Mouse (Mus musculus): ENCODE results near the gene Srrm2. TPM values are rescaled to one million over a fixed set of nuclear protein-coding genes. Genes with fewer than 3 reads are reported as not detected.
"Not testable (repeated sequence)": the region's sequence is repeated elsewhere in the genome, so short reads cannot be mapped to it uniquely, and the experiment has no call there.

Srrm2 gene
- polyA plus RNA-seq, 1 experiment from 2014 or later: 642 TPM

DNA sequence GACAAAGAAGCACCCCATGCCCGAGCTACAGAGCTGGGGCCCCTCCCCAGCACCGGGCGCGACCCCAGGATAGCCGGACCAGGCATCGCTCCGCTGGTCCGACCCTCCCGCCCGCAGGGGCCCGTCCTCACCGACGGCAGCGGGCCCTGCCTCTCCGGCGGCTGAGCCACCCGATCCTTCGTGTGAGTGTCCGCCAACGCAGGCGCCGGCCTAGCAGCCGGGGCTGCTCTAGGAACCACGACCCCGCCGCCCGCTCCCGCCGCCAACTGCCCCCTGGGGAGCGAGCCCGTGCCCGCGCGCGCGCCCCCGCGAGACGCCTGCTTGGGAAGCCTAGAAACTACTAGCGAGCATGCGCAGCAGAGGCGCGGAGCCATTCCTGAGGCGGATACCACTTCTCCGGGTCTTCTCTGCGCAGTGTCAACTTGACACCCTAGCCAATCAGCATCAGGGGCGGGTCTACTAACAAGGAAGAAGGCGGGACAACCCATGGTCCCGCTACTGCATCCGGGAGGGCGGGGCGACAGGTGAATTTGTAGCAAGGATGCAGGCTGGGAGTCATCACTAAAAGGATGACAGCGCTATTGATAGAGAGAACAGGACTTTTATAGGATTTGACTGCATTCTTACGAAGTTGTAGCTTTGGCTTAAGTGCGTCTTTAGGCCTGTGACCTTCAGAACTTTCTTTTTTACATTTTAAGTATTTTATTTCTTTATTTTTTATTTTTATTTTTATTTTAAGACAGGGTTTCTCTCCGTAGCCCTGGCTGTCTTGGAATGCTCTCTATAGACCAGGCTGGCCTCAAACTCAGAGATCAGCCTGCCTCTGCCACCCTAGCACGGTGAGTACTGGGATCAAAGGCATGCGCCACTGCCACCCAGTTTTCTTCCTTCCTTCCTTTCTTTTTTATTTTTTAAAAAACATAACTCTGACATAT, 18.8 kb upstream of the Srrm2 start, which contains the start of gene Flywch1:
Gene Flywch1 (minus strand): TSS at position 319 of the 935 bp plus-strand sequence.
- Histone ChIP-seq H3K27me3 (no peaks in the 10 kb centered on the region), H3K36me3 (peaks cover 21% of the 10 kb centered on the region), H3K4me1 (peaks cover 8% of the 10 kb centered on the region), H3K9me3 (no peaks in the 10 kb centered on the region), H3K4me3 (peak within 1 kb of the TSS; percentile 90), H3K4me2 (peak within 1 kb of the TSS; percentile 80), H3K9ac (peak within 1 kb of the TSS; percentile 94), H3K27ac (peak within 1 kb of the TSS; percentile 83)
- peak; percentile 96 for ATAC-seq (ENCODE audit: insufficient number of reproducible peaks, insufficient read depth, low FRiP score, low TSS enrichment, low read depth)
- WGBS: 3% methylated on average over 57 of the region's 58 CpGs

DNA sequence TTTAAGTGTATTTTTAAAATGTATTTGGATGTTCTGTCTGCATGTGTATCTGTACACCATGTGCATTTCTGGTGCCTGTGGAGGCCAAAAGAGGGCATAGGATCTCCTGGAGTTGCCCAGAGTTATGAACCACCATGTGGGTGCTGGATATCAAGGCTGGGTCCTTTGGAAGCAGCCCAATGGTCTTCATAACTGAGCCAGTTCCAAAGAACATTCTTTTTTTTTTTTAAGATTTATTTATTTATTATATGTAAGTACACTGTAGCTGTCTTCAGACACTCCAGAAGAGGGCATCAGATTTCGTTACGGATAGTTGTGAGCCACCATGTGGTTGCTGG, 18.1 kb upstream of the Srrm2 start:
- not testable (repeated sequence) for H3K9ac ChIP-seq; H3K9me3 ChIP-seq; H3K4me1 ChIP-seq; H3K4me3 ChIP-seq; ATAC-seq (ENCODE audit: insufficient number of reproducible peaks, insufficient read depth, low FRiP score, low TSS enrichment, low read depth); H3K27me3 ChIP-seq; H3K27ac ChIP-seq
- Histone ChIP-seq H3K4me2 (peak overlapping the region; percentile 80; the same call in 1 of the 2 replicates), H3K36me3 (peaks cover 21% of the 10 kb centered on the region)
- 74% methylated on average over 2 of the region's 2 CpGs for WGBS

DNA sequence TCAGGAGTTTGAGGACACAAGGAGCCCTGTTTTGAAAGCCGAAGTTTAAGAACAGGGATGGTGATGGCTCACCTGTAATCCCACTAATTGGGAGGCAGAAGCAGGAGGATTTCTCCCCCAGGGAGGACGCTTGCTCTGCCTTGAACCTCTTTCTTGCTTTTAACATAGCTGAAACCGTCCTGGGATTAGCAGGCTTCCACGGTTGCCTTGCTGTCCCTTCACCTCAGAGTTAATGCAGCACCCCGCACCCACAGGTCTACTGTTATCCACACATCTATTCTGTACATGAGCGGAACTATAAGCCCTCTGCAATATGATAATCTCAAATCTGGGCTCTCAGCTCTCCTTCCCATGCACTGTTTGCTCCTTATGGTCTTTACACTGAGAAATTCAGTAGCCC, 16.7 kb upstream of the Srrm2 start:
- H3K36me3 ChIP-seq: peaks cover 13% of the 10 kb centered on the region
- 67% methylated on average over 6 of the region's 6 CpGs for WGBS

DNA sequence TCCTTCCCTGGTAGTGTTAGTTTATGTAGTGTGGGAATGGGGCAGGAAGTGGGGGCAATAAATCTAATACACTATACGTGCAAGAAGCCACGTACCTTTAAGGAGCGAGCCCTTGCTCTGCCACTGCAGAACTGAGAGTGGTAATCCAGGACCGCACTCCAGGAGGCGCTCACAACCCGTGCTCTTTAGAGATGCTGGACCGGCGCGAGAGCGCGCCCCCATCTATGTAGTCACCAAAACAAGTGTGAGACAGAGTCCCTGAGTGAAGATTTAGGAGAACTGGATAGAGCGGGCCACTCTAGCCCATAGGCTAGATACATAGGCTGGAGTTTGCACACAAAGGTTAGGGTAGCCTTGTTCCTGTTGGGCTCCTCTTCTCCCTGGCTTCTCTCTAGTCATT, 16.2 kb upstream of the Srrm2 start:
- H3K4me3 ChIP-seq: no peak overlapping the region

More for the DNA sequence above, 16.7 kb upstream of the Srrm2 start:
- Histone ChIP-seq H3K9ac (no peak overlapping the region), H3K4me3 (no peak overlapping the region), H3K4me2 (no peak overlapping the region), H3K4me1 (peaks cover 8% of the 10 kb centered on the region), H3K9me3 (no peaks in the 10 kb centered on the region), H3K27me3 (no peaks in the 10 kb centered on the region), H3K27ac (no peak overlapping the region)
- ATAC-seq (ENCODE audit: insufficient number of reproducible peaks, insufficient read depth, low FRiP score, low TSS enrichment, low read depth): no peak

DNA sequence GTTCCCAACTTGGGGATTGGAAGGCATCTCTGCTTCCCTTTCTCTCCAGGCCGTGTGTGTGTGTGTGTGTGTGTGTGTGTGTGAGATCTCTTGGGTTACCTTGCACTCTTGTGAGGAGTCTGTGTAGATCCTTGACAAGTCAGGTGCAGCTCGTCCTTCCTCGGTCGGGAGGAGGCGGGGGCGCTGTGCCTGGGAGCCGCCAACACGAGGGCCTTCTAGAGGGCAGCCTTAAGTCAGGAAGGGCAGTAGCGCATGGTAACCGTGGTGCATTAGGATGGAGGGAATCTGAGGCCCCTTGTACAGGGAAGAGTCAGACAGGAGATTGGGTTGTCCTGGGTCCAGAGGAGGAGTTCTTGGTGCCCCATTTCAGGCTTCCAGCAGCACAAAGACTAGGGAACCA, 14.1 kb upstream of the Srrm2 start:
- no peak overlapping the region for H3K27ac ChIP-seq
- H3K36me3 ChIP-seq: peaks cover 17% of the 10 kb centered on the region
- no peak overlapping the region for H3K4me2 ChIP-seq
- no peak overlapping the region for H3K9ac ChIP-seq
- no peak overlapping the region for H3K4me3 ChIP-seq
- H3K9me3 ChIP-seq: no peaks in the 10 kb centered on the region
- ATAC-seq (ENCODE audit: insufficient number of reproducible peaks, insufficient read depth, low FRiP score, low TSS enrichment, low read depth): no peak
- WGBS: 78% methylated on average over 10 of the region's 10 CpGs
- H3K27me3 ChIP-seq: no peaks in the 10 kb centered on the region
- H3K4me1 ChIP-seq: no peaks in the 10 kb centered on the region

More for the DNA sequence above, 16.2 kb upstream of the Srrm2 start:
- Histone ChIP-seq H3K9me3 (no peaks in the 10 kb centered on the region), H3K9ac (0 out of 2 replicates have a peak overlapping the region, but pooled peaks have one; percentile 21), H3K4me1 (peaks cover 8% of the 10 kb centered on the region), H3K27ac (no peak overlapping the region), H3K4me2 (no peak overlapping the region; the same call in 1 of the 2 replicates), H3K36me3 (peaks cover 11% of the 10 kb centered on the region), H3K27me3 (no peaks in the 10 kb centered on the region)
- 0 out of 2 replicates have a peak, but pooled peaks have one; percentile 17 for ATAC-seq (ENCODE audit: insufficient number of reproducible peaks, insufficient read depth, low FRiP score, low TSS enrichment, low read depth)
- 6% methylated on average over 12 of the region's 12 CpGs for WGBS

DNA sequence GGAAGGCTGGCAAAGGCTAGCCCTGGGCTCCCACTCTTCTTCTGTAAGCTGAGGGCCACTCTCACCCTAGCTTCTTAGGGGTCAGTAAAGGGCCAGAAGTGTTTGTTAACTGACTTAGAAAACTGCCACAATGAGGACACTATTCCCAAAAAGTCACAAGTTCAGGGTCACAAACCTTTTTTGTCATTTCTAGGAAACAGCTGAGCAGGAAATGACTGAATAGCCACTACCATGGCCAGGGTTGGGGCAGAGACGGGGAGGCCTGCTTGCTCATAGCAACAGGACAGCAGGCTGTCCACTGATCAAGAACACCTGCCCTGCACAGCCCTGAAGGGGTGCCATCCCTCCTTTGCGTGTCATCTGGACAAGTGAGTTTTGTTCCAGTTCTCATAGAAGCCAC, 13.2 kb upstream of the Srrm2 start:
- Histone ChIP-seq H3K27ac (no peak overlapping the region), H3K4me3 (no peak overlapping the region), H3K36me3 (peaks cover 17% of the 10 kb centered on the region), H3K4me1 (no peaks in the 10 kb centered on the region), H3K9ac (no peak overlapping the region), H3K9me3 (no peaks in the 10 kb centered on the region), H3K27me3 (no peaks in the 10 kb centered on the region), H3K4me2 (no peak overlapping the region)
- ATAC-seq (ENCODE audit: insufficient number of reproducible peaks, insufficient read depth, low FRiP score, low TSS enrichment, low read depth): no peak
- 72% methylated on average over 2 of the region's 2 CpGs for WGBS

DNA sequence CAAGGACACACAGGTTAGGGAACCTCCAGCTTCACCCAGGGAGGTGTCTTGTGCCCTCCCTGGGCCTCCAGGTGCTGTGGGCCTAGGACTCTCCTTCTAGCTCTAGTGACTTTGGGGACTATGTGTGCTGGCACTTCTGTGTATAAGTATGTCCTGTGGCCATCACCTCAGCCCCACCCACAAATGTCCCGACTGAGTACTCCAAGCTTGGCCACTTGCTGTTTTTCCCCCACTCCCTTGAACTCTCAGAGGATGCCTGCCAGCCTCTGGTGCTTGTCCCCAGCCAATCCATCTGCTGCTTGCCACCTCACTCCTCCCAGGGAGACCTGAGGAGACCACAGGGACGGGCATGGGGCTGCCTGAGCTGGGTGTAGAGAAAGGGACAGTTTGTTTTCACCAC, 11.9 kb upstream of the Srrm2 start:
- H3K27me3 ChIP-seq: no peaks in the 10 kb centered on the region
- WGBS: 63% methylated on average over 2 of the region's 2 CpGs
- ATAC-seq (ENCODE audit: insufficient number of reproducible peaks, insufficient read depth, low FRiP score, low TSS enrichment, low read depth): no peak
- no peaks in the 10 kb centered on the region for H3K9me3 ChIP-seq
- no peak overlapping the region for H3K4me3 ChIP-seq
- no peaks in the 10 kb centered on the region for H3K4me1 ChIP-seq
- H3K9ac ChIP-seq: no peak overlapping the region
- H3K36me3 ChIP-seq: peaks cover 17% of the 10 kb centered on the region
- H3K27ac ChIP-seq: no peak overlapping the region
- no peak overlapping the region for H3K4me2 ChIP-seq

DNA sequence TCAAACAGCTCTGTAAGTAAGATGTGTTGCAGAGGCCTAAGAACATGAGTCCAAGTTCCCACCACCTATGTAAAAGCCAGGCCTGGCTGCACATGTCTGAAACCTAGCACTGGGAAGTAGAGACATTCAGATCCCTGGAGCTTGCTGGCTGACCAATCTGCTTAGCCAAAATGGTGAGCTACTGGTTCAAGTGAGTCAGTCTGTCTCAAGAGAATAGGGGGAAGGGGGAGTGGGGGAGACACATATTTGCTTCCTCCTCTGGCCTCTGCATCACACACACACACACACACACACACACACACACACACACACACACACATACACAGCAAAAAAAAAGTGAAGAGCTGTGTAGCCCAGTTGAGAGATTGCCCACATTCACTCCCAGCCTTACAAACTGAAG, 7.0 kb upstream of the Srrm2 start:
- Histone ChIP-seq H3K27ac (no peak overlapping the region), H3K9ac (no peak overlapping the region), H3K27me3 (no peaks in the 10 kb centered on the region), H3K9me3 (no peaks in the 10 kb centered on the region), H3K4me3 (no peak overlapping the region), H3K36me3 (peaks cover 12% of the 10 kb centered on the region), H3K4me1 (peaks cover 13% of the 10 kb centered on the region), H3K4me2 (no peak overlapping the region)
- no peak for ATAC-seq (ENCODE audit: insufficient number of reproducible peaks, insufficient read depth, low FRiP score, low TSS enrichment, low read depth)

DNA sequence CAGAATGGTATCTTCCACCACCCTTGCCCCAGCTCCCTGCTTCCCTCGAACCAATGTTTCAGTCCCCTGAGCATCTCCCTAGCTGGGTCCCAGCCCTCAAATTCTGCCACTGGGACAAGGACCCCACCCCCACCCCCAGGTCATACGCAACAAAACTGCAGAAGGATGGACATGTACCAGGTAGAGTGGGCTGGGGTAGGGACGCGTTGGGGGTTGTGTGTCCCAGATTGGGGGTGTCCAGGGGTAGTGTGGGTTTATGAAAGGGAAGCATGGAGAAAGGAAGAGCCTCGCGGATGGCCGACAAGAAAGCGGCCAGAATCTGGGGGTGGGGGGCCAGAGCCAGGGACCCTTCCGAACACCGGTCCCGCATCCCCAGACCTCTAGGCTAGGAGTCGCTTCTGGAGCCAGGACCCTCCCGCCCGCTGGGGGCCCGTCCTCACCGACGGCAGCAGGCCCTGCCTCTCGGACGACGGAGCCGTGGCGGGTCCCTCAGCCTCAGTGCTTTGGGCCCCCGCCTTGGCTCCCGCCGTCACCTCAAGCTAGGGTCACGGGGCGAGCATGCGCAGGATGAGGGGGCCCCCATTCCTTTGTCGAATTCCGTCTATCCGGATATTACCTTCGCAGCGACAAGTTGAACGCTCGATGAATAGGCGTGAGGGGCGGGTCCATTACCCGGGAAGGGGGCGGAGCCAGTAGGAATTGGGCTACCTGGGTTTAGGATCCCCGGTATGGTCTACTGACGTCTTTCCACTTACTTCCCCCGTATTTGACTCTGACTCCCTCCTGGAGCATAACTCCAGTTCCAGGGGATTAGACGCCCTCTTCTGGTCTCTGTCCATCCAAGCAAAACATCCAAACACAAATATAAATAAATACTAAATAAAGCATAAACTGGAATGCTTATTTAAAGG, 4.5 kb upstream of the Srrm2 start, which contains the start of gene Flywch2:
Gene Flywch2 (minus strand): TSS at position 521 of the 911 bp plus-strand sequence.
- Histone ChIP-seq H3K36me3 (no peaks in the 10 kb centered on the region), H3K27me3 (no peaks in the 10 kb centered on the region), H3K4me3 (peak within 1 kb of the TSS; percentile 66), H3K4me1 (peaks cover 21% of the 10 kb centered on the region), H3K9ac (peak within 1 kb of the TSS; percentile 84), H3K4me2 (peak within 1 kb of the TSS; percentile 79), H3K27ac (peak within 1 kb of the TSS; percentile 69), H3K9me3 (no peaks in the 10 kb centered on the region)
- ATAC-seq (ENCODE audit: insufficient number of reproducible peaks, insufficient read depth, low FRiP score, low TSS enrichment, low read depth): peak; percentile 86
- 3% methylated on average over 43 of the region's 43 CpGs for WGBS

DNA sequence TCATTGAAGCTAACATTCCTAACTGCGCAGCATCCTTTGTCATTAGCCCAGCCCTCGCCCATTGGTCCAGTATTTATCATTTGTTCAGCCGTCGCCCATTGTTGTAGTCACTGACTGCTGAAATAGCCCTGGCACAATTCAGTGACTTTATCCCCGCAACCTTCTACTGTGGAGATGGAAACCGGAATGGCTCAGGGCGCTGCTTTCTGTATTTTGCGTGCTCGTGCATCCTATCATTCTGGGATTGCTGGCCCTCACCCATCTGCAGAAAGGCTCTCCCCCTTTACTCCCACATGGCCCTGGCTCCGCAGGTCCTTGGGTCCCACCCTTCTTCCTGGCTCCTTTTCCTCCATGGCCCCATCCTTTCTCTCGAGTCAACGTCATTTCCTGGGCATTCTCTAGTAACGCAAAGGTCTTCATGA, 3.8 kb upstream of the Srrm2 start:
- 13% methylated on average over 13 of the region's 13 CpGs for WGBS
- H3K4me1 ChIP-seq: peaks cover 27% of the 10 kb centered on the region
- ATAC-seq (ENCODE audit: insufficient number of reproducible peaks, insufficient read depth, low FRiP score, low TSS enrichment, low read depth): no peak
- peak overlapping the region; percentile 66 for H3K4me3 ChIP-seq
- H3K4me2 ChIP-seq: peak overlapping the region; percentile 79
- 0 out of 2 replicates have a peak overlapping the region, but pooled peaks have one; percentile 34 for H3K27ac ChIP-seq
- no peaks in the 10 kb centered on the region for H3K27me3 ChIP-seq
- no peaks in the 10 kb centered on the region for H3K9me3 ChIP-seq
- no peaks in the 10 kb centered on the region for H3K36me3 ChIP-seq
- H3K9ac ChIP-seq: peak overlapping the region; percentile 84

DNA sequence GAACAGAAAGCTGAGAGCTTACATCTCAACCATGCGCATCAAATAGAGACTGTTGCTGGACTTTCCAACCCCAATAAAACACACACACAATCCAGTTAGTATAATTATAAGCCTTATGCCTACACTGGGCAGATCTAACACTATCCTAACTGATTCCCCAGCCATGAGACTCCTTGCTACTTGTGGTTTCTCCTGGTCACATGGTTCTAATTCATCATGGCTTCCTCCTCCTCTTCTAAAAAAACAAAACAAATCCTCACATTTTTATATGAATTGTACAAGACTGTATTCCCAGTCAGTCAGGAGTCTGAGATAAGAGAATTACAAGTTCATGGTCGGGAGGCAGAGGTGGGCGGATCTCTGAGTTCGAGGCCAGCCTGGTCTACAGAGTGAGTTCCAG, 1.4 kb upstream of the Srrm2 start:
- Histone ChIP-seq H3K4me1 (peaks cover 27% of the 10 kb centered on the region), H3K9ac (no peak overlapping the region), H3K4me2 (no peak overlapping the region), H3K27me3 (no peaks in the 10 kb centered on the region), H3K9me3 (no peaks in the 10 kb centered on the region), H3K36me3 (no peaks in the 10 kb centered on the region), H3K4me3 (no peak overlapping the region), H3K27ac (no peak overlapping the region)
- ATAC-seq (ENCODE audit: insufficient number of reproducible peaks, insufficient read depth, low FRiP score, low TSS enrichment, low read depth): no peak
- 76% methylated on average over 4 of the region's 4 CpGs for WGBS

Data from embryonic facial prominence, embryonic 13.5 days (tissue).